Mouse (Mus musculus): ENCODE data around the gene Stam2.

The Stam2 gene

DNA sequence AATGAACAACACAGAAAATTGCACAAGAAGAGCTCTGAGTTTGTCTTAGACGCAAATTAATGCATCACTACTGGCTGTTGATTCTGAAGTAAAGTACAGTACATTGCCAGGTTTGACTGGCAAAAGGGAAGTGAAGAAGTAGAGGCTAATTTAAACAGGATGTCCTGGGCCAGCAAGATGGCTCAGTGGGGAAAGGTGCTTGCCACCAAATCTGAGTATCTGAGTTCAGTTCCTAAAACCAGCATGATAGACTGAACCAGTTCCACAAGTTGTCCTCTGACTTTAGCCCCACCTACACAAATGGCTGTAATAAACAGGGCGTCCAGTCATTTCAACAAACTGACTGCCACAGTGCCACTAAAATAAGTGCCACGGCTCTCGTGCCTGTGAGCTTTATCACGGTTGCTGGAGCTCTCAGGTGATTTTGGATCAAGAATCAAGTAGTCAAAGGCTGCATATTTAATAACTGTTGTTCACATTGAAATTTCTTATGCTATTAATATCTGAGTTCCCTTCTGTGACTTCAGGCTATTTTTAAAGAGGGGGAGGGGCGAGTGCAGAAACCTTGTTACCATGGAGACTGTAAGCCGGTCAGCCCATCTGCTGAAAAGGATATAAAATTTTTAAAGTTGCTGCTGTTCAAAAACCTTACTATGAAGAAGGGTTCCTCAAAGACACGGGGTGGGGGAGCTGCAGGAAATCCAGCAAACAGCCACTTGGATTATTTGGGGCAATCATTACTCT is 94.7 kb downstream of the Stam2 start:
- no peak for DNase-seq (ENCODE audit: low spot score)

DNA sequence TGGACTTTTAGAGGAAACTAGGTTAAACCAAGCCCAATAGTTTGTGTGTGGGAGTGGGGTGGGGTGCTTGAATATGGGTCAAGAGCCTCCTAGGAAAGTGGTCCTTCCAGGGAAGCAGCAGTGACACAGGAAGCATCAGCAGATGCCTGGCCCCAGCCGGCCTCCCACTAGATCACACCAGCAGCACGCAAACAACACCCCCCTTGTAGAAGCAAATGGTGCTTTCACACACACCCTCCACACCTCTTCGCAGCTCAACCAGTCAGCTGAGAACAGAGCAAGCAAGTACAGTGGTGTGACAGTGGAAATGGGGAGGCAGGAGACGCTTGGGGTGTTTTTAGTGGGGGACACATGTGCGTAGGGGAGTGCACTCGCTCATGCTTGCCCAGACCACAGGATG is 98.4 kb downstream of the Stam2 start:
- no peak for DNase-seq (ENCODE audit: low spot score)
